ENCODE assay signal across 25 mouse cellular contexts in the genomic region with DNA sequence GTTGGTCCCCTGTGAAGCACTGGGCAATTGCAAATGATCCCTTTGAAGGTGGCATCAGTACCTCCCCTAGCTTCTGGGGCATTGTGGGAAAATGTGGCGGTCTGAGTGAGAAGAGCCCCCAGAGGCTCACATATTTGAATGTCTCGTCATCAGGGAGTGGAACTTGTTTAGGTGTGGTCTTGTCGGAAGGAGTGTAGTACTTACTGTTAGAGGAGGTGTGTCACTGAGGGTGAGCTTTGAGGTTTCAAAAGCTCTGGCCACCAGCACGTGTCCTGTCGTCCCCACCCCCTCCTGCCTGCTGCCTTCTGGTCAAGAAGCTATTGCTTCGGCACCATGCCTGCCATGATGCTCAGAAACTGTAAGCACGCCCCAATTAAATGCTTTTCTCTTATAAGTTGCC. TPM values are rescaled to one million over a fixed set of nuclear protein-coding genes. Genes with fewer than 3 reads are reported as not detected.
DNase-seq lines count a peak whose midpoint lies in the region; ATAC-seq lines count a peak whose summit lies in the region.
"Had no signal": no experiment of that assay in that cellular context is flagged by ENCODE, and none has a peak within 500 bp of the region (broad histone marks: within the 10 kb centered on the region; RNA-seq: fewer than 3 reads in every experiment).

No protein-coding gene starts in this region.

- no peak overlapping the region for H3K27ac ChIP-seq in midbrain, embryonic 16.5 days (ENCODE audit: low read length)
- H3K27ac ChIP-seq: embryonic facial prominence, embryonic 13.5 days; forebrain, embryonic 10.5 days; hindbrain, embryonic 10.5 days; hindbrain, embryonic 15.5 days; left cerebral cortex, adult 2 months; limb, embryonic 12.5 days; midbrain, embryonic 12.5 days; stomach, embryonic 15.5 days had no signal

- no peaks in the 10 kb centered on the region for H3K9me3 ChIP-seq in midbrain, embryonic 16.5 days (replicated peaks; ENCODE audit: control insufficient read depth, low read length, poor library complexity, severe bottlenecking)
- H3K9me3 ChIP-seq: embryonic facial prominence, embryonic 13.5 days; forebrain, embryonic 10.5 days; hindbrain, embryonic 10.5 days; hindbrain, embryonic 15.5 days; limb, embryonic 12.5 days; megakaryocyte, embryonic 14.5 days; midbrain, embryonic 12.5 days; stomach, embryonic 15.5 days had no signal

- no peaks in the 10 kb centered on the region for H3K27me3 ChIP-seq in midbrain, embryonic 16.5 days (ENCODE audit: control insufficient read depth, insufficient read depth, low read depth, low read length)
- H3K27me3 ChIP-seq: embryonic facial prominence, embryonic 13.5 days; hindbrain, embryonic 15.5 days; limb, embryonic 12.5 days; megakaryocyte, embryonic 14.5 days; midbrain, embryonic 12.5 days; stomach, embryonic 15.5 days had no signal

- 74% methylated on average over 7 of the region's 7 CpGs for WGBS in midbrain, embryonic 16.5 days

- peak; percentile 23 for DNase-seq in thymus, postnatal 25 days
- DNase-seq in thymus, postnatal 14 days = no peak
- DNase-seq in T-cell, adult 2 months (ENCODE audit: low spot score) = peak; percentile 12
- no peak for DNase-seq in cerebellum, adult 11-12 months
- DNase-seq: adrenal gland, adult 8-10 months; cerebellum, adult 11 months; cerebellum, adult 9-11 months; heart, postnatal 14 days; kidney, adult 11 months; kidney, postnatal 14 days; lung, postnatal 36 days; right cerebral cortex, postnatal 4 days had no signal

- no peaks in the 10 kb centered on the region for H3K36me3 ChIP-seq in midbrain, embryonic 16.5 days (ENCODE audit: control insufficient read depth, insufficient read depth, low read length)
- H3K36me3 ChIP-seq: forebrain, embryonic 10.5 days; hindbrain, embryonic 15.5 days; midbrain, embryonic 12.5 days; stomach, embryonic 15.5 days had no signal

- ATAC-seq in monocyte, adult 5-6 weeks (replicated peaks; ENCODE audit: insufficient number of reproducible peaks, low FRiP score, low TSS enrichment, poor library complexity, severe bottlenecking) = peak; percentile 59
- ATAC-seq in midbrain, embryonic 16.5 days = no peak
- ATAC-seq: forebrain, embryonic 16.5 days had no signal

- no peak overlapping the region for H3K4me2 ChIP-seq in midbrain, embryonic 16.5 days (ENCODE audit: low read length)
- H3K4me2 ChIP-seq: embryonic facial prominence, embryonic 13.5 days; hindbrain, embryonic 15.5 days; limb, embryonic 12.5 days; liver, embryonic 11.5 days; midbrain, embryonic 12.5 days; stomach, embryonic 15.5 days had no signal

- H3K4me1 ChIP-seq in midbrain, embryonic 16.5 days (ENCODE audit: control insufficient read depth, insufficient read depth, low read length) = no peaks in the 10 kb centered on the region
- H3K4me1 ChIP-seq: embryonic facial prominence, embryonic 13.5 days; forebrain, embryonic 10.5 days; limb, embryonic 12.5 days; midbrain, embryonic 12.5 days; stomach, embryonic 15.5 days had no signal

- no peak overlapping the region for H3K9ac ChIP-seq in midbrain, embryonic 16.5 days (ENCODE audit: low read depth, low read length)
- H3K9ac ChIP-seq: embryonic facial prominence, embryonic 13.5 days; hindbrain, embryonic 15.5 days; limb, embryonic 12.5 days; midbrain, embryonic 12.5 days; stomach, embryonic 15.5 days had no signal

- H3K4me3 ChIP-seq in midbrain, embryonic 16.5 days (ENCODE audit: low read depth, low read length) = no peak overlapping the region
- H3K4me3 ChIP-seq: embryonic facial prominence, embryonic 13.5 days; forebrain, embryonic 10.5 days; hindbrain, embryonic 10.5 days; hindbrain, embryonic 15.5 days; left cerebral cortex, adult 2 months; limb, embryonic 12.5 days; midbrain, embryonic 12.5 days; stomach, embryonic 15.5 days had no signal

RNA-seq across cellular contexts. Expression of a gene that starts 12.5 kb away (rescaled TPM):
- total RNA-seq in monocyte, adult 5-6 weeks (2017) = 1.4 to 5.3 TPM (median 1.6 TPM) in 3 replicates
- 0.26 and 0.49 TPM in 2 replicates for polyA plus RNA-seq in midbrain, embryonic 16.5 days (2015; fragmentation: Nextera tagmentation; extraction: Ambion mirVana)

RNA-seq across cellular contexts. Expression of a gene that starts 32.3 kb away (rescaled TPM):
- total RNA-seq in monocyte, adult 5-6 weeks (2017) = 14.8 to 15.5 TPM (median 15.0 TPM) in 3 replicates
- 33.4 and 36.2 TPM in 2 replicates for polyA plus RNA-seq in midbrain, embryonic 16.5 days (2015; fragmentation: Nextera tagmentation; extraction: Ambion mirVana)

RNA-seq across cellular contexts. Expression of a gene that starts 55.9 kb away (rescaled TPM):
- 43.5 to 50.6 TPM (median 49.7 TPM) in 3 replicates for total RNA-seq in monocyte, adult 5-6 weeks (2017)
- polyA plus RNA-seq in midbrain, embryonic 16.5 days (2015; fragmentation: Nextera tagmentation; extraction: Ambion mirVana) = 76.0 and 78.2 TPM in 2 replicates

Comparison
In these comparisons a context has a peak if more than half of its experiments do, and no peak if none do; other contexts are left out.
1. DNase-seq: peak in thymus, postnatal 25 days (single experiment) and T-cell, adult 2 months (single experiment); none in thymus, postnatal 14 days (single experiment) and cerebellum, adult 11-12 months (single experiment).